Mouse (Mus musculus): ENCODE data around the gene Slco2a1.
A peak's percentile ranks its signal among the peaks of the same experiment; 100 is the strongest.

Slco2a1 gene

DNA sequence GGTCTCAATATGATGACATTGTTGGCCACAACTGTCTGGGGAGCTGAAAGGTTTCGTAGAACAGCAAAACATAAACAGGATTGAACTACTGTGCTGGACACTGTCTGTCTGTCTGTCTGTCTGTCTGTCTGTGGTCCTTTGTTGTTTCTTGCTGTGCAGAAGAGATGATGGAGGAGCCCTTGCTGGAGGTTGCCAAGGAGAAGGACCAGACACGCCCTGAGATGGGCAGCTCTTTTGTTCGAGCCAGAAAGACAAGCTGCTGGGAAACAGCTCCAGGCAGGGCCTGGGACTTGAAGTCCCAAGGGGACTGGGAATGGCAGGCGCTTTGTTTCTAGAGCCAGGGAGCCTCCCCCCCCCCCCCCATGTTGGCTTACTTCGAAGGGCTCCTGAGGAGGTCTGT is 129.0 kb downstream of the Slco2a1 start:
- peak in 1 of 2 experiments; percentile 9 for DNase-seq (ENCODE audit: low spot score in 2 of 2)

DNA sequence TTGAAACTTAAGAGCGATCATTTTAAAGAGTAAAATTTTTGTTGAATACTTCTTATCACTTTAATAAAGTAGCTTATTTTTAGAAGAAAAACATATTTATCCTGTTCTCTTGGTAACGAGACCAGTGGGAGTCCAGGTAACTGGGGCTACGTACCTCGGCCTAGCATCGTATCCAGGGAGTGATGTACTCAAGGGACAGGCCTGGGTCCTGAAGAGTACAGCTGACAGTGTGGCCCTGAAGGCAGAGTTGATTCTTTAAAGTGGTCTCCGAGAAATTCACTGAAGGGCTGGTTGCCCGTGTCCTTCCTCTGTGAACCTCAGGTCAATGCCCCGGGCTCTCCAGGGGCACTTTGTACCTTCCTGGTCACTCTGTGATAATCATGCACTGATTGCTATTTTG is 129.4 kb downstream of the Slco2a1 start:
- peak in 1 of 2 experiments; percentile 30 for DNase-seq (ENCODE audit: low spot score in 2 of 2)

DNA sequence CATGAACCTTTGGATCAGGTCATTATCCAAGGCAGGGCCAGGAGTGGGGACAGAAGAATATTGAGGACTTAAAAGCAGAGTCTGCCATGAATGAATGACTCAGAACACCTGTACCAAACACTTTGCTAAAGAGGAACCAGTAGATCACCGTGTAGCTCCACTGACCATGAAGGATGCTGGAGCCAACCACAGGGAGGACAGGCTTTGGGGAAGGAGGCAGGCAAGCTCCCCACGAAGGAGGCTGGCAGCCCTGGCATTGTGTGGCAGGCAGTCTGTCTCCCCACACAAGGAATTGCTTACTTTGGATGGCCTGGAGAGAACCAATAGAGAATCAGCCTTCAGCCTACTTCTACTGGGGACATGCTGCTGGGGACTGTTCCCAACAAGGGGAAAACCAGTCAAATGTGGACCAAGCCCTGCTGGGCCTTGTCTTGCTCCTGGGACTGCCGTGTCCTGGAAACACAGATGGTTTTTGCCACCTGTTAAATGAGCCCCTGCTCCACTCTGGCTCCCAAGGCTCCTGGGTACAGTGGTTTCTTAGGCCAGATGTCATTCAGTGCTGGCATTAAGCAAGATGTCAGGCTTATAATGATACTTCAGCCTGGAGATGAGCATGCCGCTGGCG is 130.3 kb downstream of the Slco2a1 start:
- peak in 1 of 2 experiments; percentile 54 for DNase-seq (ENCODE audit: low spot score in 2 of 2)

DNA sequence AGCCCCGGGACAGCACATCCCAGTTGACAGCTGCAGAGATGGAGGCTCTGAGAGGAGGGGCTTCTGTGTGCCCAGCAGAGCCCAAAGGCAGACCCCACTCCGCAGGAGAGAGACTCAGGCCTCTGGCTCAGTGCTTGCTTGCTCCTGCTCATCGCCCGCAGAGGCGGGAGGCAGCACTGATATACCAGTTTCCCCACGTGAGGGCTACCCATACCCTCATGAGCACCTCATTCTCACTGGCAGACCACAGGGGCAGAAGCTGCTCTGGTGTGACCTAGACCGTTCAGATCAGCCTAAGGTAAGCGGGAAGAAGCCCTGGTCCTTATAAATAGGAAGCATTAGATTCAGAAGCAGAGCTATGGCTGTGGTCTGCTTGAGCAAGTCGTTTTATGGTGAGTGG is 131.3 kb downstream of the Slco2a1 start:
- peak in 1 of 2 experiments; percentile 44 for DNase-seq (ENCODE audit: low spot score in 2 of 2)

DNA sequence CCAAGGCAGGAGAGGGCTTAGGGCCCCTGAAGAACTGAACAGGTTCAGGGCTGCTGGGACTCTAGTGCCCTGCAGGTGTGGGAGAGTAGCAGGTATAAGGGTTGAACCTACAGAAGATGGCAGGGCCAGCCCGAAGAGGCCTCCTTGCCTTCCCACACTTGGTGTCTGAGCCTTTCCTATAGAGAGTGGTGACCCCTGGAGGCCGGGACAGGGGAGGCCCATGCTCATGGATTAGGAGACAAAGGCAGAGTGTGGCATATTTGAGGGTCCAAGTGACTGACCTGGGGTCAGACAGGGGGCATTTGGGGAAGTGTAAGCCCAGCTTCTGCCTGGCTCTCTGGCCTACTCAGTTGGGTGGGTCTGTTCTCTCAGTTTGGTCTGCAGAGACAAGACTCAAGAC is 131.7 kb downstream of the Slco2a1 start:
- peak in 1 of 2 experiments; percentile 48 for DNase-seq (ENCODE audit: low spot score in 2 of 2)

DNA sequence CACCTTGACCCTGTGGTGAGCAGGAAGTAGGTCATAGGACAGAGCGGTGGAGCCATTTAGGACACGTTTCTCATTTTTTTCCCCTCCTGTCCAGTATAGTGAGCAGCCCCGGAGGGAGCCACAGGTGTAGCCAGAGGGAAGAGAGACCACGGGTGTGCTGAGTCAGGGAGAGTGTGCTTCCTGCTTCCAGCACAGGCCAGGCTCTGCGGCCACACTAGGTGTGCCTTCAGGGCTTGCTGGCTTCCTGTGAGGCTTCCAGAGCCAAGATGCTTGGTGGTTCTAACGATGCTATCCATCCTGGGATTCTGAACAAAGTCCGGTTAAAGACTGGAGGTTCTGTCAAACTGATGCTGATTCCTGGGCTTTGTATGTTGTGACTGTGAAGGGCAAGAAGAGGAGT is 133.0 kb downstream of the Slco2a1 start:
- DNase-seq (ENCODE audit: low spot score in 2 of 2): no peak

DNA sequence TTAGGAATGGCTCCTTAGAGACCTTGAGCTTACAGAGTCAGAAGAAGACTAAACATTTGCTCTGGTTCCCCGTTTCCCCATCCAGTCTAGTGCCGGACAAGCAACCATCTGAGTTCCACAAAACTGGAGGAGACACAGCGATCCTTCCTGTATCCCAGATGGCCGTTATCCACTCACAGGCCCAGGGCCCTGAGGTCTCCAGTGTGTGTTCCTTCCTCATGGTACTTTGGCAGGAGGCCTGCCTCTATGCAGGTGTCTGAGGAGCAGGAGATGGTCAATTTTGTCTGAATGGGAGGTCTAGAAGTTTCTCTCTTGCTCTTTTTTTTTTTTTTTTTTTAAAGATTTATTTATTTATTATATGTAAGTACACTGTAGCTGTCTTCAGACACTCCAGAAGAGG is 136.2 kb downstream of the Slco2a1 start:
- no peak for DNase-seq (ENCODE audit: low spot score in 2 of 2)

DNA sequence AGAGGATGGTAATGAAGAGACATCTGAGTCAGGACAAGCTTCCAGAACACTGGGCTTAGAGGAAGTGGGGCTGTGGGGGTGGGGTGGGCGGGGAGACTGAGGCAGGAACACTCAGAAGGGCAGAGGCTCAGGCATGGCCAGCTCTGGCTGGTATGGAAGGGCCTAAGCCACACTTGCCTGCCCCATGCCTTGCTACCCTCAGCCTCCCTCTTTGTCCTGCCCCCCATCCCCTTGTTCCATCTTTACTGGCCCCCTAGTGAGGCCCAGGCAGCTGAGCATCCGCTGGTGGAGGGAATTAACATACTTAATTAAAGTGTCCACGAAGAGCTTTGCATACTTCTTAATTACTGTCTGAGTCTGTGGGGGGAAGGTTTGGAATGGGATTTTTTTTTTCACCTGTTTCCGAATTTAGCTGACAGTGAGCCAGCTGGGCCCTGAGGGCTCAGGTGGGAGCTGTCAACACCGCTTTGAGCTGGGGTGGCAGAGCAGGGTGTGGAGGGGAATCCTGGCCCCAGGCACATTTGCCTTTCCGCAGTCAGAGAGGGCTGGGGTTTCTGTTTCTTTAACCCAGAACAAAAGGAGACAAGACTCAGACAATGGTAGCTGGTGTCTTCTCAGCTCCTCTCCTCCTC is 145.1 kb downstream of the Slco2a1 start:
- DNase-seq (ENCODE audit: low spot score in 2 of 2): no peak

DNA sequence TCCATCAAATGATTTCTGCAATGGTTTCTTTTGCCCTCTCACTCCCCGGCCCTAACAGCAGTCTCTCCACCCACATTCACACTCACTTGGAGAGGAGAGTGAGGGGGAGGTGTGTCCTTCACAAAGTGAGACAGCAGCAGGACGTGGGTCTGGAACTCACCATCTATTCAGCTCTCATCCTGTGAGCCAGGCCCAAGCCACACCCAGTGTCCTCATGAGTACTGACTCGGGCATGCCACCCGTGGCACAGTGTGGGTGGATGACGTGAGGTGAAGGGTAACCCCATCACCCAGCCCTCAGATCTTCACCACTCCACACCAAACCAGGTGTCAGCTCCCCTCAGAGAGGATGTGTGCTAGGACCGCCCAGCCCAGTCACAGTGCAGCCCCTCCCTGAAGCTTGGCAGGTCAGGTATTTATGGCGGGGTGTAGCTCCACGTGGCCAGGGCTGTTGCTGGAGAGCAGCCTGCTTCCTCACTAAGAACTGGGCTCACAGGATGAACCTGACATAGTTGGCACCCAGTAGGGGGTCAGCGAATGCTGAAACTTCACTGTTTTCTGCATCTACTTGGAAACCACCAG is 146.0 kb downstream of the Slco2a1 start:
- no peak for DNase-seq (ENCODE audit: low spot score in 2 of 2)

DNA sequence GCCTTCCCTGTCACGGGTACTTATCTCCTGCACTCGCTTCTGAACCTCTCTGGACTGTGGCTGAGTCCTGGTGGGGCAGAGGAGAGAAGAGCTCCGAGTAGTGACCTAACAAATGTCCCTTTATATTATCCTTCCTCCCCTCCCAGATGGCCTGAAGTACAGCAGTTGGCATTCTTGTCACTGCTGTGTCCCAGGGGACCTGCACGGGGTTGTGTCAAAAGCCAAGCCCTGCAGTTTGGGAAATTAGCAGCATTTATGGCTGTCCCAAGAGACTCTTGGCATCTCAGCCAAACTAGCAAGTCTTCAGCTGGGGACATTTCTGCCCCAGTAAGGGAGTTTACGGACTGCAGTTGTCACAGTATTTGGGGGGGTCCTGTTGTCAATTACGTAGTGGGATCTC is 151.0 kb downstream of the Slco2a1 start:
- DNase-seq (ENCODE audit: low spot score in 2 of 2): no peak

DNA sequence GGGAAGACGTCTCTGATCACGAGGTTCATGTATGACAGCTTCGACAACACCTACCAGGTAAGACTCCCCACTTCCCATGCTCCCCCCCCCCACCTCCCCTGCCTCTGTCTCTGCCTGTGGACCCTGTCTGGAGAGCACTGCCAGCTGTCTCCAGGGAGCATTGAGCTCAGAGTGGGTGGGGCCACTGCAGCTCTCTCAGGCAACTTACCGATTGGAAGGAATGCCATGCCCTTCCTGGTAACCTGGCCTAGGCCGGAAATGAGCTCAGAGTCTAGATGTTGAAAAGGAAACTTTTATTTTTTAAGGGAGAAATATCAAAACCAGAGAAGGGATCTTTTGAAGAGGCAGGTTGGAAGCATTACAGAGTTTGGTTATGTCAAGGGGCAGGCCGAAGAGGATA is 151.9 kb downstream of the Slco2a1 start:
- DNase-seq (ENCODE audit: low spot score in 2 of 2): no peak

DNA sequence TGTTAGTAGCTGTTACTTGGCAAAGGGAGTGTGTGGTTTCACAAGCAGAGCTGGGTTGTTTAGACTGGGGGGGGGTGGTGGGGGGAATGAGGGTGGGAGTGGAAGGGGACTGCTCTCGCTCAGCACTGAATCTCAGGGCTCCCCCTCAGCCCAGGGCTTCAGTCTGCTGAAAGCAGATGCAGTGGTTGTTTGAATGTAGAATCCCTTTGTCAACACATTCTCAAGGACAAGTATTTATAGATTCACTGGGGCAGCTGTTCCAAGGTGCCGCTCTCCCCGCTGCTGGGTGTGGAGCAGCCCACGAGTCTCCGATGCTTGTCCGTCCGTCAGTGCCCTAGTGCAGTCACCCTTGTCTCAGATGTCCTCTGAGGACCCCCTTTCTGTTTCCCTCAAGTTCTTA is 152.8 kb downstream of the Slco2a1 start:
- DNase-seq (ENCODE audit: low spot score in 2 of 2): no peak

DNA sequence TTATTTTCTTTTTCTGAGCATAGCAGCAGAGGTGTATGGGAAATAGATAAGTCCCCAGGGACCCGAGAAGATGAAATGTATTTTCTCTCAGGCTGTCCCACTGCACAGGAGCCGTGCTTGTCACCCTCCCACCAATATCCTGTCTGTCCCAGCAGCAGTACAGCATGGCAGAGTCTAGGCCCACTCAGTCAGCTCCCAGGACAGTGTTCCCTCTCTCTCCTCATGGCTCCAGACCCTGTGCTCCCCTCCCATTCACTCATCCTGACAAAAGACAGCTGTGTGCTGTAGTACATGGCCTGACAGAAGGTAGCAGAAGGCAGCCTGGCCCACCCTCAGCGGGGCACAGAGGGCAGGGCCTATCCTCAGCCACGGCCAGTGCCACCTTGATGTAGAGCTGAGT is 155.4 kb downstream of the Slco2a1 start:
- no peak for DNase-seq (ENCODE audit: low spot score in 2 of 2)

DNA sequence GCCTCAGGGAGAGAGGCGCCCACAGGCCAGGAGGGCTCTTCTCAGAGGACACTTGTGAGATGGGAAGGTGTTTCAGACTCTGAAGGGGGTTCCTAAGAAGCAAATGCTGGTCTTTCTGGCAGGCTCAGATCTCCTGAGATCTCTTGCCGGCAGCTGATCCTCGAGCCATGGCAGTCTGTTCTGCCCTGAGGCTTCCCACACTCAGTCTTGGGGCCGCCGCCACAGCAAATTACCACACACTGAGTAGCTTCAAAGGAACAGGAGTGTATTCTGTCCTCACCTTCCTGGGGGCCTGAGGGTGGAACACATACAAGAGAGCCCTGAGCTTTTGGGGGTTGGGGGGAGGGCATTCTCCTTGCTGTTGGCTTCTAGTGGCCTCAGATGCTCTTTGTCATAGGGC is 156.8 kb downstream of the Slco2a1 start:
- no peak for DNase-seq (ENCODE audit: low spot score in 2 of 2)
